Mouse (Mus musculus) midbrain, embryonic 11.5 days (tissue): ENCODE results near the gene Krt87. TPM values are rescaled to one million over a fixed set of nuclear protein-coding genes. Genes with fewer than 3 reads are reported as not detected.

ENCODE experiments used
- ATAC-seq: fragments of 200-750 bp; cut with Nextera tagmentation; 2 replicates; pipeline ENCODE4 v1.8.0; 2017; ENCODE audit warnings: moderate TSS enrichment, moderate library complexity; ENCODE audit not compliant: low FRiP score
- DNase-seq: peaks from one replicate; pipeline ENCODE4 v3.0.0; 2015; ENCODE audit warnings: low spot score; ENCODE audit errors: missing footprints
- H3K27ac ChIP-seq: fragments of 300-500 bp; sonication (generic); 2 replicates; pipeline ENCODE4 v1.5.1; 2014; ENCODE audit warnings: low read depth, low read length
- H3K27me3 ChIP-seq: fragments of 300-500 bp; sonication (generic); 2 replicates; pipeline ENCODE4 v1.6.1; 2014; ENCODE audit warnings: mild to moderate bottlenecking, low read length, moderate library complexity, mixed read lengths; ENCODE audit not compliant: control insufficient read depth, insufficient read depth
- H3K36me3 ChIP-seq: fragments of 300-500 bp; sonication (generic); 2 replicates; pipeline ENCODE4 v1.6.1; 2014; ENCODE audit warnings: mild to moderate bottlenecking, low read length, moderate library complexity, mixed read lengths; ENCODE audit not compliant: control insufficient read depth, insufficient read depth
- H3K4me1 ChIP-seq: fragments of 300-500 bp; sonication (generic); 2 replicates; pipeline ENCODE4 v1.6.1; 2014; ENCODE audit warnings: low read length; ENCODE audit not compliant: control insufficient read depth, insufficient read depth
- H3K4me2 ChIP-seq: fragments of 300-500 bp; sonication (generic); 2 replicates; pipeline ENCODE4 v1.6.1; 2014; ENCODE audit warnings: mild to moderate bottlenecking, moderate library complexity
- H3K4me3 ChIP-seq: fragments of 300-500 bp; sonication (generic); 2 replicates; pipeline ENCODE4 v1.5.1; 2014; ENCODE audit warnings: low read depth, low read length
- H3K9ac ChIP-seq: fragments of 300-500 bp; sonication (generic); 2 replicates; pipeline ENCODE4 v1.6.1; 2014; ENCODE audit warnings: low read length
- H3K9me3 ChIP-seq: fragments of 300-500 bp; sonication (generic); 2 replicates; pipeline ENCODE4 v1.6.1; 2016; ENCODE audit warnings: low read length; ENCODE audit not compliant: control insufficient read depth
- WGBS: fragments of 180-500 bp; shearing (Covaris S2); extraction: QIAGEN DNeasy Blood & Tissue Kit; methylation state at CpG from one replicate; pipeline ENCODE4 v1.1.7; 2014; 5-methylcytosine and 5-hydroxymethylcytosine counted together
- polyA plus RNA-seq: library from polyadenylated mRNA; unstranded; fragments of >200 nt; fragmentation: Nextera tagmentation; extraction: Ambion mirVana; gene quantifications from 2 replicates; pipeline ENCODE4 v1.2.1, GENCODE M21; 2014

Krt87 gene
- polyA plus RNA-seq, 1 experiment from 2014 or later, result 0.16 TPM

- Histone ChIP-seq H3K27ac (no peak overlapping the region), H3K36me3 (no peaks in the 10 kb centered on the region), H3K4me2 (no peak overlapping the region), H3K4me1 (no peaks in the 10 kb centered on the region), H3K9ac (no peak overlapping the region), H3K4me3 (no peak overlapping the region), H3K9me3 (no peaks in the 10 kb centered on the region), H3K27me3 (no peaks in the 10 kb centered on the region)
- WGBS, result 87% methylated on average over 8 of the region's 8 CpGs
- no peak for DNase-seq
- no peak for ATAC-seq
These were observed 40.3 kb downstream of the Krt87 start for GRCm38 (mm10) chr15:101398269-101398668.

- Histone ChIP-seq H3K4me2 (no peak overlapping the region), H3K9me3 (no peaks in the 10 kb centered on the region), H3K9ac (no peak overlapping the region), H3K4me1 (no peaks in the 10 kb centered on the region), H3K27me3 (no peaks in the 10 kb centered on the region), H3K4me3 (no peak overlapping the region), H3K27ac (no peak overlapping the region), H3K36me3 (no peaks in the 10 kb centered on the region)
- no peak for ATAC-seq
- no peak for DNase-seq
- WGBS, result 92% methylated on average over 2 of the region's 2 CpGs
These were observed 40.9 kb downstream of the Krt87 start for GRCm38 (mm10) chr15:101397683-101398082.

GRCm38 (mm10) chr15:101396921-101397320, 41.7 kb downstream of the Krt87 start:
- Histone ChIP-seq H3K9me3 (no peaks in the 10 kb centered on the region), H3K27ac (no peak overlapping the region), H3K9ac (no peak overlapping the region), H3K36me3 (no peaks in the 10 kb centered on the region), H3K4me1 (no peaks in the 10 kb centered on the region), H3K4me3 (no peak overlapping the region), H3K27me3 (no peaks in the 10 kb centered on the region), H3K4me2 (no peak overlapping the region)
- no peak for DNase-seq
- ATAC-seq, result no peak
- WGBS, result 81% methylated on average over 3 of the region's 3 CpGs

GRCm38 (mm10) chr15:101396466-101396865, 42.1 kb downstream of the Krt87 start:
- H3K36me3 ChIP-seq, result no peaks in the 10 kb centered on the region
- no peaks in the 10 kb centered on the region for H3K27me3 ChIP-seq
- ATAC-seq (no peak), DNase-seq (no peak)
- no peaks in the 10 kb centered on the region for H3K4me1 ChIP-seq
- H3K4me3 ChIP-seq, result no peak overlapping the region
- H3K9me3 ChIP-seq, result no peaks in the 10 kb centered on the region
- H3K27ac ChIP-seq, result no peak overlapping the region
- no peak overlapping the region for H3K4me2 ChIP-seq
- no peak overlapping the region for H3K9ac ChIP-seq
- 80% methylated on average over 7 of the region's 7 CpGs for WGBS

GRCm38 (mm10) chr15:101394908-101395307, 43.7 kb downstream of the Krt87 start:
- WGBS, result 74% methylated on average over 7 of the region's 7 CpGs
- H3K4me3 ChIP-seq, result no peak overlapping the region
- H3K27ac ChIP-seq, result no peak overlapping the region
- H3K9ac ChIP-seq, result no peak overlapping the region
- H3K4me2 ChIP-seq, result no peak overlapping the region
- H3K27me3 ChIP-seq, result no peaks in the 10 kb centered on the region
- DNase-seq (no peak), ATAC-seq (no peak)
- no peaks in the 10 kb centered on the region for H3K9me3 ChIP-seq
- no peaks in the 10 kb centered on the region for H3K4me1 ChIP-seq
- H3K36me3 ChIP-seq, result no peaks in the 10 kb centered on the region

GRCm38 (mm10) chr15:101392251-101392650, 46.4 kb downstream of the Krt87 start:
- 85% methylated on average over 5 of the region's 5 CpGs for WGBS
- no peaks in the 10 kb centered on the region for H3K27me3 ChIP-seq
- H3K9ac ChIP-seq, result no peak overlapping the region
- H3K27ac ChIP-seq, result no peak overlapping the region
- ATAC-seq (no peak), DNase-seq (no peak)
- no peak overlapping the region for H3K4me2 ChIP-seq
- no peaks in the 10 kb centered on the region for H3K4me1 ChIP-seq
- H3K9me3 ChIP-seq, result no peaks in the 10 kb centered on the region
- no peaks in the 10 kb centered on the region for H3K36me3 ChIP-seq
- no peak overlapping the region for H3K4me3 ChIP-seq

DNA sequence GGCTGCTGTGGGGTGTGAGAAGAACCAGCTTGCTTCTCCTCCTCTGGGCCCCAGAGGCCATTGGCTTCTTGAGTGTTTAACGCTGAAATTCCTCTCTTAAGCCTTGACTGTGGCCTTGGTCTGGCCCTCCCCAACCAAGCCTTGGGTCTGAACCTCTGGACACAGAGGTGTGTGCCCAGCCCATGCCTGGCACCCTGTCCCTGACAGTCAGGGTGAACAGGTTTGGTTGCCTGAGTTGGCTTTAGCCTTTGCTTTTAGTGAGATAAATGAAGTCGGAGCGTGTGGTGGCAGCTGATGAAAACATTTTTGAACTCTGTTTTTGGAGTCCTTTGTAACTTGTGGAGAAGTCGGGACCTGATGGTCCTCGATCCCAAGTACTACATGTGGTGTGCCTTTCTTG, 48.4 kb downstream of the Krt87 start:
- Histone ChIP-seq H3K4me3 (no peak overlapping the region), H3K9me3 (no peaks in the 10 kb centered on the region), H3K9ac (no peak overlapping the region), H3K27me3 (no peaks in the 10 kb centered on the region), H3K4me2 (no peak overlapping the region), H3K27ac (no peak overlapping the region), H3K4me1 (no peaks in the 10 kb centered on the region), H3K36me3 (no peaks in the 10 kb centered on the region)
- no peak for DNase-seq
- no peak for ATAC-seq
- 91% methylated on average over 5 of the region's 5 CpGs for WGBS

GRCm38 (mm10) chr15:101388034-101388541, 50.5 kb downstream of the Krt87 start:
- no peaks in the 10 kb centered on the region for H3K27me3 ChIP-seq
- WGBS, result 72% methylated on average over 5 of the region's 5 CpGs
- no peak overlapping the region for H3K4me3 ChIP-seq
- H3K4me1 ChIP-seq, result no peaks in the 10 kb centered on the region
- no peak overlapping the region for H3K27ac ChIP-seq
- no peak overlapping the region for H3K4me2 ChIP-seq
- ATAC-seq, result no peak
- no peak for DNase-seq
- no peaks in the 10 kb centered on the region for H3K9me3 ChIP-seq
- H3K36me3 ChIP-seq, result no peaks in the 10 kb centered on the region
- no peak overlapping the region for H3K9ac ChIP-seq

DNA sequence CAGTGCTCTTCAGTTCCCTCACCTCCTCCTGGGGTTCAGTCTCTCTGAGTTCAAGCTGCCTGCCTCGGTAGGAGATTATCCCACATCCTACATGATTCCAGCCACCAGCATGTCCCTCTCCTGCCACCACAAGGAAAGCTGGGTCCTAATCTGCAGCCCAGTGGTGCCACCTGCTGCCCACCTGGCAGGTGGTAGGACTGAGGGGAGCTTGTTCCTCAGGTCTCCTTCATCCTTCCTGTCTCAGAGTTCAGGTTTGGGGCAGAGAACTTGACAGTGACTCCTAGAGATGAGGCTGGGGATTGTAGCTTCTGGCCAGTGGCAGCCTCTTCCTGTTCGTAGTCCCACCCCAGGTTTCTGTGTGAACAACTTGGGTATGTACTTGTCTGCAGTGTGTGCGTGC, 51.4 kb downstream of the Krt87 start:
- Histone ChIP-seq H3K27ac (no peak overlapping the region), H3K9me3 (no peaks in the 10 kb centered on the region), H3K9ac (no peak overlapping the region), H3K27me3 (no peaks in the 10 kb centered on the region), H3K36me3 (no peaks in the 10 kb centered on the region), H3K4me3 (no peak overlapping the region), H3K4me2 (no peak overlapping the region), H3K4me1 (no peaks in the 10 kb centered on the region)
- 66% methylated on average over 3 of the region's 3 CpGs for WGBS
- DNase-seq, result no peak
- ATAC-seq, result no peak

DNA sequence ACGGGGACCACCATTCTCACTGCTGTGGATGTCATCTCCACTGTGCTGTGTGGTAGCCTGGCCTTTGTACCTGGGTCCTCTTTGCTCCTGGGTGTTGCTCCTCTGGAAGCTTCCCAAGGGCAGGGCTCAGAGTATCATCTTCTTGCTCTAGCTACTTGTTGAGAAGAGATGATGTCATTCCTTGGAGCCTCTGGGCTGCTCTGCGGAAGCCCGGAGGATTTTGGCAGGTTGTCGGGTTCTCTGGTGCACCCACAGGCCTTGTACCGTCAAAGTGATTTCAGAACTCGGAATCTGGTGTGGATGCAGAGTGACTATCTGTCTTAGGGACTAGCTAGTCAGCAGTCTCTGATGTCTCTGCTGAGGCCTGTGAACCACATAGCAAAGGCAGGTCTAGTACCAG, 53.5 kb downstream of the Krt87 start:
- H3K9me3 ChIP-seq, result no peaks in the 10 kb centered on the region
- WGBS, result 92% methylated on average over 6 of the region's 6 CpGs
- no peaks in the 10 kb centered on the region for H3K4me1 ChIP-seq
- no peak overlapping the region for H3K27ac ChIP-seq
- H3K36me3 ChIP-seq, result no peaks in the 10 kb centered on the region
- ATAC-seq, result no peak
- H3K9ac ChIP-seq, result no peak overlapping the region
- H3K4me3 ChIP-seq, result no peak overlapping the region
- DNase-seq, result no peak
- H3K4me2 ChIP-seq, result no peak overlapping the region
- no peaks in the 10 kb centered on the region for H3K27me3 ChIP-seq
